Mouse (Mus musculus): ENCODE data around the gene Zfp182. TPM values are rescaled to one million over a fixed set of nuclear protein-coding genes. Genes with fewer than 3 reads are reported as not detected.

The Zfp182 gene
- total RNA-seq (2021): 1 to 10 TPM; 4.1 to 4.5 TPM

DNA sequence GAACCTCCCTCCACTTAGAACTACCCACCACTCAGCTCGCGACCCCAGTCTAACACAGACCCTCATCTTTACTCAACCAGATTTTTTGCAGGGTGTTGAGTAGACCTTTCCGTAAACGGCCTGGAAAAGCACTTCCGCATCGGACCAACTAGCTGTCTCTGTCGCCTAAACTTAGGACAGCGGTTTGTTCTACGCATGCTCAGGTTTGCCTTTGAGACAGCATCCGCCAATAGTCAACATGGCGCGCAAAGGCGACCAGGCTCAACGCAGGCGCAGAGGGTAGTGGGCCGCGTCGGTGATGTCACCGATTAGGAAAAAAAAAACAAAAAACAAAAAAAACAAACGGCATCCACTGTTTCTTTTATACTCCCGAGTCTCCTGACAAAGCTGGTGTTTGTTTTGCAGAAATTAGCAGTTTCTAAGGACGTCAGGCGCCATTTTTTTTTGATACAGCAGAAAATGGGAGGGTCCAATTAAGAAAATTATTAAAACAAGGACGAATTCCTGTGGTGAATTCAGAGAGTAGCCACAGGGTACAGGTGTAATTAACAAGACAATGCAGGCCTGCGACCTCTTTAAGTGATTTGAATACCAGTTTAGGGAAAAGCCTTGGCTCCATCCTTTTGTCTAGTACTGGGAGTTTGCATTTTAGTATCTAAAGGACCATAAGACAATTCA lies at the start of gene Zfp182:
Gene Zfp182, minus strand, starts transcription at position 451 of the 678 bp plus-strand sequence.
- peak; percentile 84 for DNase-seq

DNA sequence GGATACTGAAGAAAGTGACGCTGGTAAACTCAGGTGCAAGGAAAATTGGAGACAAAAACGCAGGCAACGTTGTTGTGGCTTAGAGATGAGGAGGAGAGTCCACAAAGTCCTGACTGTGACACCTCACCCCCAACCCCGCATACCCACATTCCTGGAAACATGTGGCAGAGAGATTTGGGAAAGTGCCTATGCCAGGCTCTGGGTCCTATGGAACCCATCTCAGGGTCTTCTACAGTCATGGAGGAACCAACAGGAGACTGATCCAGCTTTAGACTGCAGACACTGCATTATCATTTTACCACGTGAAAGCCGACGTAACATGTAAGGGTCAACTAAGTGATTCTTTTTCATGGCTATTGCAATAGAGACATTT lies 27.7 kb upstream of the Zfp182 start:
- peak; percentile 5 for DNase-seq

DNA sequence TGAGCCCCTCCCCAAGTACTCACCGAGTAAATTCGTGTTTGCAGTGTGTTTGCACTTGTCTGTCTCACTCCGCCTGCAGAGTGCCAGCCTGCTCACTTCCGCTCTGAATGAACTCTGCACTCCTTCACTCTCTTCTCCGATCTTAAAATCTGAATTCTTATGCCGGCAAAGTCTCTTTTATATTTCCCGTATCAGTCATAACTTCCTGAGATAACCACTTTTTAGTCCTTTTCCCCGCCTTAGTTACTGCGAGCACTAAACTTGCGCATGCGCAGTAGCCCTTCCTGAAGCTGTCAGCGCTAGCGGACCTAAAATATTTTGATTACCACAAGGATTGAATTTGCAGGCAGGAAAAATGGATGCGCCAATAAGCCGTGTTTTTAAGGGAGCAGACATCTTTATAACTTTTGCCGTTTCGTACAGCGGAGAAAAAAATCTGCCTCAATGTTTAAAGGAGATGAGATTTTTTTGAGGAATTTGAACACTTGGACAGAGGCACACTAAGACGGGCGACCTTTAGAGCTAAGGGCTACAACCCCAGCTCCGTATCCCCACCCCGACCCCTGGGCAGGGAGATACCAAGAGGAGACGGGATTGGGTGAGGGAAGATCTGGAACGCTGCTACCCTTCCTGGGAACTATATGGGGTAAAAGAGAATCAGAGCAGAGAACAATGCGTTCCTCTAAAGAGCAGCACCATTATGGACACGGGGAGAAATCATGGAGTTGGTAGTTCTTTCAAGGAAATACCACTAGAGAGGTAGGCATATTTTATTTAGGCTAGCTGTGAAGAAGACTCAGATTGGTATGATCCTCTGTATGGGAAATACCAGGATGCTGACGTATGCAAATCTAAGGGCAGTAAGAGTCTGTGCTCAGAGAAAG lies 27.1 kb upstream of the Zfp182 start, which contains the start of gene Zfp300:
Gene Zfp300, minus strand, starts transcription at position 545 of the 884 bp plus-strand sequence.
- DNase-seq: peak; percentile 67

DNA sequence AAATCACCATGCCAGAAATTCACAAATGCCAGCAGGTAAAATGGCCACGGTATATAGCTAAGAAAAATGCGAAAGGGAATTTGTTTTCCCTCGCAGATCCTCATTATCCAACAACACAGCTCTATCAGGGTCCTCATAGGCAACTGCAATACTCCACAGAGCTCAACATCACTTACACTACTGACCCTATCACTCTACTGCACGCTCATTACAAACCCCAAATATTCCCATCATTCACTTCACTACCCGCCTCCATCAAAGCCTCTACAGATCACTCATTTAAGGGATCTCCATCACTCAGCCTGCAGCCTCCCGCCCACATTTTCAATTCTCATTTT lies 26.5 kb upstream of the Zfp182 start:
- no peak for DNase-seq

GRCm38 (mm10) chrX:21068106-21068505 lies 6.0 kb upstream of the Zfp182 start, which contains the start of gene Spaca5:
Gene Spaca5, plus strand, starts transcription at chrX:21068406.
- DNase-seq: no peak

- no peak for DNase-seq
Measured at GRCm38 (mm10) chrX:21062544-21062890, 401 bp upstream of the Zfp182 start.

GRCm38 (mm10) chrX:21061460-21061859 lies 656 bp downstream of the Zfp182 start:
- no peak for DNase-seq

DNA sequence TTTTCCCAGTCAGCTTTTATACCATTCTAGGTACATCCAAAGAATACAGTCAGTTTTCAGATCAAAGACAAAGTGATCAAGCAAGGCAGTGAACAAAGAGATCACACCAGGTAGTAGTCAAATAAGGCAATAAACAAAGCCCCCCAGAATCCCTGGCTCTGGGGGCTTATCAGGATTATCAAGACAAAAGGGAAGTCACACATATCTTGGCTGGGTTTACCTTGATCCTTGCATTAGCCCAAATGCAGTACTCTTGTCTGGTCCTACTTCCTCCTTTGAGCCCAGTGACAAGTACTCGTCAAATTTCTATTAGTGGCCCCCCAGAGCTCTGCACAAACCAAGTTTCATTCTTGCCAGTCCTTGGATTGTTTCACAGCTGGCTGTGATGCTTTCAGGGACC lies 81.2 kb downstream of the Zfp182 start:
- DNase-seq: no peak

Other genes starting within 250 kb of the Zfp182 start
- gene Timp1, start 192.2 kb downstream of the Zfp182 start, total RNA-seq (2021): 10 to 100 TPM; 19.8 to 21.1 TPM
- under 1 TPM; 0.29 to 0.41 TPM for gene Syn1, start 141.3 kb downstream of the Zfp182 start, total RNA-seq (2021)
- gene Cfp, start 130.8 kb downstream of the Zfp182 start, total RNA-seq (2021): 1 to 10 TPM; 3.4 to 4.5 TPM
- gene Elk1, start 111.7 kb downstream of the Zfp182 start, total RNA-seq (2021): 10 to 100 TPM; 13.5 to 14.4 TPM
- gene Uxt, start 100.3 kb downstream of the Zfp182 start, total RNA-seq (2021): 10 to 100 TPM; 37.0 to 41.9 TPM
- gene Spaca5, start 6.1 kb upstream of the Zfp182 start, total RNA-seq (2021): not detected
- gene Zfp300, start 27.2 kb upstream of the Zfp182 start, total RNA-seq (2021): under 1 TPM; 0.59 to 0.91 TPM
- not detected for gene Ssxa1, start 53.5 kb upstream of the Zfp182 start, total RNA-seq (2021)
- gene Gm21876, start 113.3 kb upstream of the Zfp182 start, total RNA-seq (2021): not detected

Measured in heart, postnatal 4 days (tissue).